Mouse (Mus musculus): ENCODE measurements around the gene Itih3.

The Itih3 gene

DNA sequence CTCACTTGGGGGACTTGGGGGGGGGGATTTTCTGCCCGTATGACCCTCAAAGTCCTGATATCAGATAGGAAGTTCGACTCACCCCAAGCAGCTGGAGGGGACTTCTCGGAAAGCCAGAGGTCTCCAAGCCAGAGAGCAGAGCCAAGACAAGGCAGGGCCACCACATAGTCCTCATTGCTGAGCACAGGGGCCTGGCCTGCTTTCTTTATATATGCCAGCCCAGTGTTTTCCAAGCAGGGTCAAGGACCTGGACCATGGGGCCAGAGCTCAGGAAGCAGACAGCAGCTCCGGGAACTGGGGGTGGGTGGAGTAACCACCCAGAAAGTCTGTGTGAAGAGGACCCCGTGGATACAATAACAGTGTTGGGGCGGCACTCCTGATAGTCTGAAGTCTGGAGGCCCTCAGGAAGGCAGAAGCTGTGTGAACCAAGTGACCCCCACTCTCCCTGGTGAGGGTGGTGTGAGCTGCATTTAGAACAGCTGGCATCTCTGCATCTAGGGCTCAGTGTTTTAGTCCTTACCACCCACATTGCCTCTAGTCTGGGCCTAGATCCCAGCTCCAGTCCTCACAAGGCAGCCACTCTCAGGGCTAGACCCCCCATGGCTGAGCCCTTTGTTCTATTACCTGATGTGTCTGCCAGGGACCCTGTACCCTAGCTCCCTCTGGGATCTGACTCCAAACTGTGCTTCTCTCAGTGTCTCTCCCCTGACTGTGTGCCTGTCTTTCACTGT lies at the start of gene Itih3:
TSS of gene Itih3 (minus strand) at position 386 of the 731 bp plus-strand sequence.
- DNase-seq: no peak

DNA sequence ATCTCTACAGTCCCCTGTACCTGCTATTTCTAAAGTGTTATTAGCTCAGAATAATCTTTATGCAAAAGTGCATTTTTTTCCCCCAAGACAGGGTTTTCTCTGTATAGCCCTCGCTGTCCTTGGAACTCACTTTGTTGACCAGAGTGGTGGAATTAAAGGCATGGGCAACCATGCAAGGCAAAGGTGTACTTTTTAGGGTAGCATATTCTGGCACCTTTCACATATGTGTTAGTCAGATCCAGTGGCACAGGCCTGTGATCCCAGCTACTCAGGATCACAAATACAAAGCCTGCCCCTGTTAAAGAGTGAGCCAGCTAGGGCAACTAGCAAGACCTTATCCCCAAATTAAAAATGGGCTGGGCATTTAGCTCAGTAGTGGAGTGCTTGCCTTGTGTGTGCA lies 36.8 kb upstream of the Itih3 start:
- DNase-seq: peak; percentile 41

DNA sequence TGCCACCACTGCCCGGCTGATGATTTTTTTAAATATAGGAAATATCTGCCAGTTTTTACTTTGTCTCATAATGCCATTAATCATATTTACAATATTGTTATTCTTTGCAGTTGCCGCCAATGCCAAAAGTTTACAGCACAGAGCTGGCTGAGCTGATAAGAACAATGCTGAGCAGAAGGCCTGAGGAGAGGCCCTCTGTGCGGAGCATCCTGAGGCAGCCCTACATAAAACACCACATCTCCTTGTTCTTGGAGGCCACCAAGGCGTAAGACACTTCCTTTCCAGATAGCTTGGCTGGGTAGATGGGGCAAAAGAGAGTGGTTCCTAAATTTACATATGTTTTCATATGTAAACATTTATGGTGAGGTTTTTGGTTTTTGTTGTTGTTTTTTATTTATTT lies 35.5 kb upstream of the Itih3 start:
- peak; percentile 67 for DNase-seq

DNA sequence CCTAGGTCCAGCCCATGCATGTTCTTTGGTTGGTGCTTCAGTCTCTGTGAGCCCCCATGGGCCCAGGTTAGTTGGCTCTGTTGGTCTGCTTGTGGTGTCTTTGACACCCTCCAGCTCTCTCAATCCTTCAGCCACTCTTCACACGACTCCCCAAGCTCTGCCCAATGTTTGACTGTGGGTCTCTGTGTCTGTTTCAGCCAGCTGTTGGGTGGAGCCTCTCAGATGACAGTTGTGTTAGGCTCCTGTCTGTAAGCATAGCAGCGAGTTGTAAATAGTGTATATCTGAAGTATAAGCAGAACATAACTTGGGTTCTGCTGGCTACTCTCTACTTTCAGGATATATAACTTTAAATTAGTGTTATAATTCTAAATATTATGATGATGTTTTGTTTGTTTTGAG lies 35.0 kb upstream of the Itih3 start:
- no peak for DNase-seq

DNA sequence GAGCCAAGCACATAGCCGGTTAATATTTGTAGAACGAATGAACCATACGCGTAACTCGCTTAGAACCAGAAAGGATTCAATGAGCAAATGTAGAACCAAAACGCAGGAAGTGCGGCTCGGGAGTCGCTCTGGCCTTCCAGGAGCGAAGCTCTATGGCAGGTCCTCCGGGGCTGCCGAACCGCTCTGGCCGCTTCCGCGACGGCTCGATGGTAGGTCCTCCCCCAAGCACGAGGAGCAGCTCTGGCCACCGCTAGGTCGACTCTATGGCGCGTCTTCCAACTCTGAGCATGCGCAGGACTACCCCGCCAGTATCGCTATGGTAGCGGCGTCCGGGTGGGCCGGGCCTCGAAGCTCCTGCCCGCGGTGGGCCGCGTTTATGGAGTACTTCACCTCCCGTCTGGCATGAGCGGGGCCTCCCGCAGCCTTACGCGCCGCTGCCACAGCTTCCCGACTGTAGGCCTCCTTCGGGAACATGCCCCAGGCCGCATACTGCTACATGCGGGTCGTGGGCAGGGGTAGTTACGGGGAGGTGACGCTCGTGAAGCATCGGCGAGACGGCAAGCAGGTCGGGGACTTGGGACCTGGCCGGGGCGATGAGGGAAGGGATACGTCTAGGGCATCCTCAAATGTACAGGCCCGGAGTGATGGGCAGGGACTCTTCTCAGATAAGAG lies 27.7 kb upstream of the Itih3 start, which contains the start of gene Nek4:
TSS of gene Nek4 (plus strand) at position 224 of the 672 bp plus-strand sequence.
- DNase-seq: peak; percentile 100

DNA sequence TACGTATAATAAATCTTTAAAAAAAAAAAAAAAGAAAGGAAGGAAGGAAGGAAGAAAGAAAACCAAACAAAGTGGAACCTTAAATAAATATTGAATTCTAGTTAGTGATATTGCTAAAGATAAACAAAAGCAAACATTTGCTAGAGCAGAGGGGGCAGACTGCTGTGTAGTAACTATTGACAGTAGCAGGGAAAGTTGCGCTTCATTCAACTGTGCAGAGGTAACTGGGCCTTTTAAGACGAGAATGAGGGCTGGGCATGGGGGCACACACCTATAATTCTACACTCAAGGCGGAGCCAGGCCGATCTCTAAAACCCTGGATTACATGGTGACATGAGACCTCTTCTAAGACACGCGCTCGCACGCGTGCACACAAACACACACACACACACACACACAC lies 26.4 kb upstream of the Itih3 start:
- DNase-seq: peak; percentile 82

DNA sequence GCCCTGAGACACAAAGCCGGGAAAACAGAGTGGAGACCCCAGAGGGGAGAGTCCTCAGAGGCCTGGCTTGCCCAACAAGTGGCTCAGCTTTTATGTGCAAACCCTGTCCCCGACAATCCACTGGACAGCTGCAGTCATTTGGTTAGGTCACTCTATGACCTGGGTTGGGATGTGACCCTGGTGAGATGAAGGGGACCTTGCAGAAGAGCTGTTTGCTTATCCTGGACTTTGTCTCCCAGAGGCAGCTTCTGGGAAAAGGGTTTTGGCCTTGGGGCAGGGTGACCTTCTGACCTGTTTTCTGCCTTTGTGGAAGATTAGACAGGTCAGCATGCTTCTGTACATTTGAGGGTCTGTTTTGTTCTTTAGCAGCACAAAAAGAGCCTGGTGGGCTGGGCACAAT lies 21.2 kb upstream of the Itih3 start:
- DNase-seq: peak; percentile 85

DNA sequence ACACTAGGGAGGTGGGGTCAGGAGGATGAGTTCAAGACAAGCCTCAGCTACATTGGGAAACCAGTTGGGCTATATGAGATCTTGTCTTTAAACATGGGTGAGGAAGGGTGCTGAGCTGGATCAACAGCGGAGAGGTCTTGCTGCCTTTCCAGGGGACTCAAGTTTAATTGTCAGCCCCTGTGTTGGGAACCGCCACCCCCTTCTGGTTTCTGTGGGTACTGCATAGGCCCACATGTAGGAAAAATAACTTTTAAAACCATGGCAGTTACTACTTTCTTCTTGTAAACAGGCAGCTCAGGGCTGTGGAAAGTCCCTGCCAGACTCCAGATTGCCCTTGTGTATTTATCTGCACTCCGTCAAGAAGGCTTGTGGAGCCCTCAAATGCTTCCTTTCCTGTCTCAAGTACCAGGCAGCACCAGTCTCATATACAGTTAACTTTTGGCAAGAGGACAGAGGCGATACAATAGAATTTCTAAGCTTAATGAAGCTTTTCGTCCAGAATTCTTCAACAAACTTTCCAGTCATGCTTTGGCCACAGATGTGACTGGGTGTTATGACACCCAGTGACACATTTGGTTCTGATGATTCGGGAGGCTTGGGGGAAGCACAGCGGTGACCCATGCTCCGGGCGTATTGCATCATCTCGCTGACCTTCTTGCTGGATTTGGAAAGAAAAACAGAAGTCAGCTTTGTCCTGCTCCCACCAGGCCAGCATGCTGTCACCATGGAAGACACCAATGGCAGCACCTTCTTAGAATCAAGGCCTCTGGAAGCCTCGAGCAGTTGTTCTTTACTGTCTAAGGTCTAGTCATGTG lies 20.5 kb upstream of the Itih3 start:
- DNase-seq: peak; percentile 95

DNA sequence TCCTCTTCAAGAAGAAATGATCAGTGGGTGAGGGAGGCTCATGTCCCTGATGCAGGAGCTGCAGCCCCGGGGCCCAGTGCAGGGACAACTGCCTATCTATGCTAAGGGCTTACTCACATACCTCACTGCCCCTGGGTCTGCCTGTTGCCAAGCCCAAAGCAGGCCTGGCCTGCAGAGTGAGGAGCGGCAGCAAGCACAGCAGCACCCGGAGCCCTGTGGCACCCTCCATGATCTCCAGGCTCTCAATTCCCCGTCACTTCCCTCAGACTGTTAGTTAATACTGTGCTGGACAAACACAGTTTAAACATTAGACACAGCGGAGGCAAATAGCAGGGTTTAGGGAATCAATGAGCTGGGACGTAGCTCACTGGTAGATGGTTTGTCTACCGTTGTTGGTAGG lies 19.5 kb upstream of the Itih3 start, which contains the start of gene Itih1:
TSS of gene Itih1 (minus strand) at position 252 of the 400 bp plus-strand sequence.
- no peak for DNase-seq

DNA sequence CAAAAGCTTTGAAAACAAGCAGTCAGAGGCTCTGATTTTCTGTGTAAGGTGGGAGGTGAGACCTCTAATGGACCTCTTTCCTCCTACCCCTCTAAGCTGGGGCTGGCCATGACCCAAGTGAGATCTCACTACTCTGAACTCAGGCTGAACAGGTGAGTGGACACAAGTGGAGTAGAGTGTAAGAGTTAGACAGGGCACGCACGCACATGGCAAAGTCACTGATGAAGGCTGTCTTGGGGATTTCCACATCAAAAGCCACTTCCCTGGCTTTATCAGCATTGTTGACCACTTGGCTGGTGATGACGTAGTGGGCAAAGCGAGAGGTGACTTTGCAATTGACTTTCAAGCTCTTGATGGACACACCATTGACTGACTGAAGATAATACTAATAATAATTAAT lies 18.7 kb upstream of the Itih3 start:
- DNase-seq: peak; percentile 44

DNA sequence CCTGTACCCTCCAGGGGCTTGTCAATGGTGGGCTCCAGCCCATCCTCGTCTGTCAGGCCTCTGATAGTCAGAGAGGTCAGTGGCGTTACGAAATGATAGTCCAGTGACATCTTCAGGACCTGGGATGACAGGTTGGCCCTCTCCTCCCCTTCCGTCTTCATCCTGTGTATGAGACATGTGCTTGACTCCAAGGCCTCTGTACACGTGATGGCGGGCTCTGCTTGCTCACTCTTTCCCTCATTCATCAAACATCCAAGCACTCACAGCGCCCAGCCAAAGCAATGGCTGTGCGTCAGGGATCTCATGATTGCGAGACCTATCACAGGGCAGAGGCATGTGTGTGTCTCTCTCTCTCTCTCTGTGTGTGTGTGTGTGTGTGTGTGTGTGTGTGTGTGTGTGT lies 9.8 kb upstream of the Itih3 start:
- no peak for DNase-seq

DNA sequence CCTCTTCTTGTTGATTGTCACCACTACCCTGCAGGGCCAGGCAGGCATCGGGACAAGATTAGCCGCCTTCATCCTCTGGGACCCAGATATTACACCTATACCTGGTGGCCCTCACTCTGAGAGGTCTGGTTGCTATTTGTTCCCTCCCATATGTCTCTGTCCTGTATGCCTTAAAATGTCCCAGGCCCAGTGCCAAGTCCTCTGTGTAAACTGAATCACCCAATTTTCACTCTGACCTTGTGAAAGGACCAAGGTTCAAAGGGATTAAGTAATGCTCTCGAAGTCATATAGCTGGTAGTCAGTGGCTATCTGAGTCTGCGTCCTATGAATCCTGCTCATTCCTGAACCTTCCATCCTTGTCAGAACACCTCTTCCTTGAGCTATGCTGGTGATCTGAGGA lies 6.8 kb upstream of the Itih3 start:
- DNase-seq: no peak

DNA sequence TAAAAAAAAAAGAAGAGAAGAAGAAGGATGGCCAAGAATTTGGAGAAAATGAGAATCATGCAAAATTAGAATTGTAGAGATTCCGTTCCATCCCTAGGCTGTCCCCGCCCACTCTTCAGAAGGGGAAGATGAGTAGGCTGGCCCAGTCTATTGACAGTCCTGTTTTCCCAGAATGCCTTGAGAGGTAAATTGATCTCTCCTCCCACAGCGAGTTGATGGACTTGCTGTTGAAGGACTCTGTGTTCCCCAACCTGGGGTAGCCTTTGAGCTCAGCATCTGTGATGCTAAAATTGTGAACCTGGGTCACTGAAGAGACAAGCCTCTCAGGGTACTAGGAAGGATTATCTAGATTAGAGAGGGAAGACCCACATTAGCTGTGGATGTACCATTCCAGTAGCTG lies 1.9 kb upstream of the Itih3 start:
- DNase-seq: no peak

DNA sequence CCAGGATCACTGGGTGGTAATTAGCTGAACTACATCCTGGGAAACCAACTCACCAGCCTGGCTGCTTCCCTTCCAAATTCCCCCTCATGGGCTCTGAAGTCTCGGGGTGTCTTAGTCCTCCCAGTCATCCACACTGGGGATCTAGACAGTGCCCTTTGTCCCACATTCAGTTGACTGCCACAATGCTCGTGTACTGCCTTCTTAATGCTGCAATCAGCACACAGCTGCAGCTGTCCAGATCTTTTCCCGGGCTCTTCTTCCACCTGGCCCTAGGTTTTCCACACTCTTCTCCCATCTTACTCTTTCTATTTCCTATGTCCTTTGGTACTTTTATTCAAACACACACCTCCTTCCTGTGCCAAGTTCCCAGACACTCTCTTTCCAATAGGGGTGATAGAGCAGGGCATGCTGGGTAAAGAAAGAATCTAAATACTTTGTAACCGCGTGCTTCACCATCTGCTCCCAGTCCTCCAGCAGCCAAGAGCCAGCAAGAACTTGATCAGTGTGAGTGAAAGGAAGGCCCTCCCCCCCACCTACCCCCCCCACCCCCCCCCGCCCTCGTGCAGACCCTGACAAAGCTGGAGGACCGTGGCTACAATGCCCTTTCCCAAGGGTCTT lies 1.4 kb downstream of the Itih3 start:
- DNase-seq: no peak

DNA sequence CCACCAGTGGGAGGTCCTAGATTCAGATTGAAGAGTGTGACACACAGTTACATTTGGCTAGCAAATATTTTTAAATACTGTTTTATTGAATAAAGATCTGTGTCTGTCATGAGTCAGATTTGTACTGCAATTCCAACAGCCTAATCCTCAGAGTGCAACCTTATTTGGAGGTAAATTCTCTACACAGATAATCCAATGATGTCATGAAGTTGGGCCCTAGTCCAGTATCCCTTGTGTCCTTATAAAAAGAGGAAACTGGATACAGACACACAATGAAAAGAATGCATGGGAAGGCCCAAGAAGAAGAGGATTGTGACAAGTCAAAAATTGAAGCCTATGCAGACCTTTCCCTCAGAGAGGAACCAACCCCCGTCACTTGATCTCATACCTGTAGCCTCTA lies 7.0 kb downstream of the Itih3 start:
- no peak for DNase-seq

DNA sequence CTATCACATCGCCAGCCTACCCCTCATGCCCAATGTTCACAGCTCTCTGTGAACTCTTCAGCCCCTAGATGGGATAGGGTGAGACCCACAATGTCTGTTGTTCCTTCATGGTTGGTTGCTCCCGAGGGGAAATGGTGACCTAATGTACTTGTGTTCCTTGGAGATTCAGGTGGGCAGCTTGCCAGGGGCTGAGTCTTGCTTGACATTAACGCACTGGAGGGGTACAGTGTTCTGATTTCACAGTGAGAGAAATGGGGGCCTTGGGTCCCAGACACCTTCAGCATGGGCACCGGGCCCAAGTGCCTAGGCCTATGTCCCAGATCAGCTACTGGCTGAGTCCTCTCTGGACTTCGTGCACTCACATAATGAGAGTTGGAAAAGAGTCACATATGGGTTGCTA lies 10.2 kb downstream of the Itih3 start:
- DNase-seq: no peak

DNA sequence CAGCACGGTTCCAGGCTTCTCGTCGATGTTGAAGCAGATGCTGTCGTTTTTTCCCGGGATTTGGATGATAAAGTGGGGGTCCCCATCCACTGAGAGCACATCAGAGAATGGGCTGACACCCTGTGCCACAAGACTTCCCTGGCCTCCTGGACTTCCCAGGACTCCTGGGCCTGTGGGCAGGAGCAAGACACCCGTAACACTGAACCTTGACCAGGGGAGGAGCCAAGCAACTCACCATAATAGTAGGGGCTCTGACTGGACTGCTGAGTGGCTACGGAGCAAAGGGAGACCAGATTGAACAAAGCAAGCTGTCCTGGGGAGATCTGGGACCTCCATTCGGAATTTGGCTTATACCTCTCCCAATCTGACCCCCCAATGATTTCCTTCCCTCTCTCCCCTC lies 10.9 kb downstream of the Itih3 start:
- no peak for DNase-seq

DNA sequence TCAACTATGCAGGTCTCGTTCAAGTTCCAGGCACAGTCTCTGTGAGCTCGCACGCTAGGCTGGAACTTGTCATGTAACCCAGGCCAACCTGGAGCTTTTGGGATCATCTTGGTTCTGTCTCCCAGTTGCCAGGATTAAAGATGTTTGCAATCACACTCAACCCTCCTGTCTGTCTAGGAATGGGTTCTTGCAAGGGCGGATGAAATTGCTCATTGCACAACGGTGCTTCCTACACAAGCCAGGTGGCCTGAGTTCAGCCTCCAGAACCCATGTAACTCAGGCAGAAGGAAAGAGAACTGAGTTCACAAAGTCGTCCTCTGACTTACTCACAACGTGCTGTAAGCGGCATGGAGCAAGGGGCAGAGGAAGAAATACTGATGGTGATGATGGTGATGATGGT lies 12.4 kb downstream of the Itih3 start:
- DNase-seq: no peak

DNA sequence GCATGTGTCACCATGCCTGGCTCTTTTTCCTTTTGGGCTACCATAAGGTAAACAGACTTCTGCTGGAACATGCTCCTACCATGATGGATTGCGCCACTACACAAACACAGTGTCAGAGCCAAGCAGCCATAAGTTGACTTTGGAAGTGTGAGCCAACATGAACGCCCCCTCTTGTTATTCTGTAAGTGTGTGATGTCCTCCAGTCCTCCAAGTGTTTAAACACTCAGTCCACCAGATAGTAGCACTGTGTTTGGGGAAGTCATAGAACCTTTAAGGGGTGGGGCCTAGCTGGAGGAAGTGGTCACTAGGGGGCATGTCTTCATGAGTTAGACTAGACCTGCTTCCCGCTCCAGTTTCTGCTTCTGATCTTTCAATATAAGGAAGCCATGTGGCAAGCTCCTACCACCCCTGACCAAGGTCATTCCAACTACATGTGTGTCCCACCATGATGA lies 15.7 kb downstream of the Itih3 start:
- peak; percentile 89 for DNase-seq

DNA sequence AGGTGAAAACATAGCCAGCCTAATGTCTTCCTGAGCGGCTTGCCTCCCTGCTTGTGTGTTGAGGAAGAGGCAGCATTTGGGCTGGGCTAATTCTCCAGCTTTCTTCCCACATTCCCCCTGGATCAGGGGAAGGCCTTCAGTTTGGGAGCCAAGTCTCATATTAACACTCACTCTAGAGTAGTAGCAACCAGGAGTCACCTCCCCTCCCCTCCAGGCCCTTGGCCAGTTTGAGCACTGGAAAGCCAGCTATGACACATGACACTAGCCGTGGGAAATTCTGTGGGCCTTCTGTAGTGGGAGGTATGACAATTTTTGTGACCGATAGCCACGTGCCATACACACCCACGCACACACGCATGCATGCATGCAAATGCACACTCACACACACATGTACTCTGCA lies 17.6 kb downstream of the Itih3 start:
- peak; percentile 88 for DNase-seq

DNA sequence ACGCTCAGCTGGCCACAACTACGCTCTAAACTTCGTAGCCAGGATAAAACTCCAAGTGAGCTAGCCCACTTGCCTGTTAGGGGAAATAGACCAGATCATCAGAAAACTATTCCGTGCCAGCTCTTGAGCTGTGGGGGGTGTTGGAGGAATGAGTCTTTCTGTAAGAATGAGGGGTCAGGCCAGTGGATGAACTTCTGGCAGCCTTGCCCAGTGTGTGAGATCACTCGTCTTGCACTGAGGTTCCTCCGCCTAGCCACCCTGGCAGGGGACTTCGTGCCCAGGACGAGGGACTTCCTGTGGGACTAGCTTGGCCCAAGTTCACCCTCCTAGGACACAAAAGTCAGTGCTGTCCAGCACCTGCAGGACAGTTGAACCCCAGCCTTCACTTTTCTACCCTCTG lies 19.3 kb downstream of the Itih3 start:
- peak; percentile 84 for DNase-seq

DNA sequence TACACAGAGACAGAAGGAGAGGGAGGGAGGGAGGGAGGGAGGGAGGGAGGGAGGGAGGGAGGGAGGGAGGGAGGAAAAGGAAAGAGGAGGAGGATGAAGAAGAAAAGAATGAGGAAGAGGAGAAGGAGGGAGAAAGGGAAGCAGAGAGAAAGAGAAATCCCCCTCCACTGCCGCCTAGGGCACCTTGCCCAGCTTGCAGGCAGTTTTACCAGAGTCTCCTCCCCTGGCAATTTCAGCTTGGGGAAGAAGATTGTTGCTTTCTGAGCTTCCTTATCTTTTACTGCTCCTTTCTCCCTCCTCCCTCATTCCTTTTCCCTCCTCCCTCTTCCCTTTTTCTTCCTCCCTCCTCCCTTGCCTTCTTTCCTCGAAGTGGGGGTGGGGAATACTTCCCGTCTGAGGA lies 20.5 kb downstream of the Itih3 start:
- DNase-seq: peak; percentile 74

DNA sequence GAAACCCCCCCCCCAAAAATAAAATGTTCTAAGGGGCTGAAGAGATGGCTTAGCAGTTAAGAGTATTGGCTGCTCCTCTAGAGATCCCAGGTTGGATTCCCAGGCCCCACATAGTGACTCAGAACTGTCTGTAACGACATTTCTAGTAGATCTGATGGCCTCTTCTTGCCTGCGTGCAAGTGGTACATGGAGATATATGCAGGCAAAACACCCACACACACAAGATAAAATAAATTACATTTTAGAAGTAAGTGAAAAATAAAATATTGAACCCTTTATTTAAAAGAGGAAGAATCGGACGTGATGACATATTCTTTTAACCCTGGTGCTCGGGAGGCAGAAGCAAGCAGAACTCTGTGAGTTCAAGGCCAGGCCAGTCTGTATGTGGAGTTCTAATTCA lies 20.9 kb downstream of the Itih3 start:
- DNase-seq: peak; percentile 57

Measured in heart, adult 11 months (tissue).